Mouse (Mus musculus) colon, adult 2 months (tissue): Measurements from ENCODE around the gene Dhrs4. TPM values are rescaled to one million over a fixed set of nuclear protein-coding genes. Genes with fewer than 3 reads are reported as not detected.

Experiments
- polyA plus RNA-seq: library from polyadenylated mRNA; depleted of rRNA; stranded (reverse); fragments of >200 nt; gene quantifications from 2 replicates; pipeline ENCODE4 v1.2.3, GENCODE M21; 2012; rRNA removed

Dhrs4 gene
- 37.1 and 41.5 TPM in 2 replicates for polyA plus RNA-seq

DNA sequence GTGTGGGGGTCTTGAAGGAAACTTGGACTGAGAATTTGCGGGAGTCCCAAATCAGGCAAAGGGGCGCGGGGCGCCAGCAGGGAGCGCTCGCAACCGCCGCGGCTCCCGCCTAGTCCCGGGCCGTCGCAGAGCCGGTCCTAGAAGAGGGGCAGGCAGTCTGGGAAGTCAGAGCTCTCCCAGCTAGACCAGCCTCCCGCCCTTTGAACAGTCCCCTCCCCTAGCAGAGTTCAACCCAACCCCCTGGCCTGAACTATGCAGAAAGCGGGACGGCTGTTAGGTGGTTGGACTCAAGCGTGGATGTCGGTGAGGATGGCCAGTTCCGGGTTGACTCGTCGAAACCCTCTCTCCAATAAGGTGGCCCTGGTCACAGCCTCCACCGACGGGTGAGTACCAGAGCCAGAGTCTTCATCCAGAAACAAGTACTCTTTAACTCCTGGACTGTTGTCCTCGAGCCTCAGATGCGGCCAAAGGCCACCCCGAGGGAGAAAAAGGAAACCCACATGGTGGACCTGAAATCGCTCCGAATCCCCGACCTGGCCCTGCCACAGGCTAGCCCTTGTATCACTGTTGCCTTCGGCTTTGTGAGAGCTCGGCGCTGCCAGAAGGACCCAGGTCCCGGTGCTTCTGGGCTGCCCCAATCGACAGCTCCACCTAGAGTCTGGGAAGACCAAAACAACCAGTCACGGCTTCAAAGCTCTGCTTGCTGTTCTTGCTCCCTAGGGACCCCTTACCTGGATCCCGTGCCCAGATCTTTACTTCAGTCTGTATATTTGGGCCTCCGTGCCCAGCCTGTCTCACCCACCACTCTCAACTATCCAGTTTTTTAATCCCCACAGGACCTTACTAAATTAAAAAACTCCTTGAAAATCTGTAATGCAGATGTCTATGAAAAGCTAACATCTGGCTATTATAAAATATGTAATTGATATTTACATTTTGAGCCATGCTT is at the start of gene Dhrs4:
TSS of gene Dhrs4 (plus strand) at position 108 of the 949 bp plus-strand sequence.

GRCm38 (mm10) chr14:55490361-55491201 is 12.0 kb downstream of the Dhrs4 start, which contains the start of gene Carmil3:
Gene Carmil3, plus strand, starts transcription at chr14:55490651.

GRCm38 (mm10) chr14:55510125-55510731 is 31.7 kb downstream of the Dhrs4 start, which contains the start of gene Cpne6:
Gene Cpne6, plus strand, starts transcription at chr14:55510445.

GRCm38 (mm10) chr14:55524785-55525184 is 46.2 kb downstream of the Dhrs4 start, which contains the start of gene Nrl:
Gene Nrl, minus strand, starts transcription at chr14:55524981.

Other genes starting within 250 kb of the Dhrs4 start
- gene Carmil3, start 11.9 kb downstream of the Dhrs4 start, polyA plus RNA-seq = 2.1 and 5.1 TPM in 2 replicates
- gene Cpne6, start 31.7 kb downstream of the Dhrs4 start, polyA plus RNA-seq = 0.24 and 0.66 TPM in 2 replicates
- not detected in 2 replicates for gene Nrl, start 46.2 kb downstream of the Dhrs4 start, polyA plus RNA-seq
- 45.8 and 47.0 TPM in 2 replicates for gene Pck2, start 61.5 kb downstream of the Dhrs4 start, polyA plus RNA-seq
- 132 and 151 TPM in 2 replicates for gene Dcaf11, start 81.2 kb downstream of the Dhrs4 start, polyA plus RNA-seq
- 0.83 TPM in 1 of 2 replicates, not detected in the other for gene A730061H03Rik, start 81.6 kb downstream of the Dhrs4 start, polyA plus RNA-seq
- gene Fitm1, start 96.9 kb downstream of the Dhrs4 start, polyA plus RNA-seq = 0.16 and 0.64 TPM in 2 replicates
- gene Psme1, start 99.4 kb downstream of the Dhrs4 start, polyA plus RNA-seq = 60.5 and 62.2 TPM in 2 replicates
- 14.9 and 15.9 TPM in 2 replicates for gene Emc9, start 106.5 kb downstream of the Dhrs4 start, polyA plus RNA-seq
- 67.0 and 77.2 TPM in 2 replicates for gene Psme2, start 112.4 kb downstream of the Dhrs4 start, polyA plus RNA-seq
- 42.8 and 44.3 TPM in 2 replicates for gene Rnf31, start 113.0 kb downstream of the Dhrs4 start, polyA plus RNA-seq
- 50.4 and 62.3 TPM in 2 replicates for gene Irf9, start 124.8 kb downstream of the Dhrs4 start, polyA plus RNA-seq
- gene Rec8, start 139.3 kb downstream of the Dhrs4 start, polyA plus RNA-seq = 0.84 and 4.8 TPM in 2 replicates
- 57.2 and 66.6 TPM in 2 replicates for gene Ipo4, start 157.2 kb downstream of the Dhrs4 start, polyA plus RNA-seq
- 8.0 and 15.1 TPM in 2 replicates for gene Gm49378, start 159.1 kb downstream of the Dhrs4 start, polyA plus RNA-seq
- 125 and 156 TPM in 2 replicates for gene Tm9sf1, start 165.0 kb downstream of the Dhrs4 start, polyA plus RNA-seq
- gene Tssk4, start 171.4 kb downstream of the Dhrs4 start, polyA plus RNA-seq = 3.1 and 3.2 TPM in 2 replicates
- 31.8 and 34.4 TPM in 2 replicates for gene Mdp1, start 181.8 kb downstream of the Dhrs4 start, polyA plus RNA-seq
- gene Gmpr2, start 193.2 kb downstream of the Dhrs4 start, polyA plus RNA-seq = 9.8 and 10.0 TPM in 2 replicates
- gene Nedd8, start 193.4 kb downstream of the Dhrs4 start, polyA plus RNA-seq = 171 and 229 TPM in 2 replicates
- gene Tinf2, start 203.1 kb downstream of the Dhrs4 start, polyA plus RNA-seq = 9.6 and 11.9 TPM in 2 replicates
- gene Tgm1, start 235.2 kb downstream of the Dhrs4 start, polyA plus RNA-seq = 0.56 and 0.90 TPM in 2 replicates
- 46.1 and 50.9 TPM in 2 replicates for gene Rabggta, start 243.5 kb downstream of the Dhrs4 start, polyA plus RNA-seq